Mouse (Mus musculus) c-Kit-positive CD71-positive TER-119-negative erythroid progenitor cells, embryonic 14.5 days (primary cell): ENCODE results near the gene Olfr584.

ENCODE experiments used
- DNase-seq: peaks from one replicate; pipeline ENCODE4 v3.0.0-alpha.2; 2013; ENCODE audit warnings: low read depth

Gene Olfr584

DNA sequence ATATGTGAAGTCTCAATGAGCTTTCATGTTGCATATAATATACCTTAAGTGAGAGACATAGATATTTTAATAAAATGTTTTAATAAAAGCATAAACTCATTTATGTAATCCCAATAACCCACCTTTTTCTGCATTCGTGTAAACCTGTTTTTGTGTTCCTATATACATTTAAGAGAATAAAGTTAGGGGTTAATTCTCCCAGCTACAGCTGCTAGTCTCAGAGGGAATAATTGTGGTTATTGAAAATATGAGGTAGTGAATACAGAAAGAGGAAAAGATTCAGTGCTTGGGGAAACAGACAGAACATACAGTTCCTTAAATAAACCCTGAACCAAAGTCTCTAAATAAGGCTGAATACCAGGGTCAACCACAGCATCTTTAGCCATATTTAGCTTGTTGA, at the start of gene Olfr584:
Olfr584 (plus strand) TSS at position 301 of the 400 bp plus-strand sequence.
- no peak for DNase-seq

DNA sequence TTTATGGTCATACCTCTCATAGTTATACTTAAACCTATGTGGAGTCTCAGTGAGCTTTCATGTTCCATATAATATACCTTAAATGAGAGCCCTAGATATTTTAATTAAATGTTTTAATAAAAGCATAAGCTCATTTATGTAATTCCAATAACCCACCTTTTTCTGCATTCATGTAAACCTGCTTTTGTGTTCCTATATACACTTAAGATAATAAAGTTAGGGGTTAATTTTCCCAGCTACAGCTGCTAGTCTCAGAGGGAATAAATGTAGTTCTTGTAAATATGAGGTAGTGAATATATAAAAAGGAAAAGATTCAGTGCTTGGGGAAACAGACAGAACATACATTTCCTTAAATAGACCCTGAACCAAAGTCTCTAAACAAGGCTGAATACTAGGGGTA, 44.0 kb upstream of the Olfr584 start, which contains the start of gene Olfr582:
Olfr582 (plus strand) TSS at position 301 of the 400 bp plus-strand sequence.
- no peak for DNase-seq

DNA sequence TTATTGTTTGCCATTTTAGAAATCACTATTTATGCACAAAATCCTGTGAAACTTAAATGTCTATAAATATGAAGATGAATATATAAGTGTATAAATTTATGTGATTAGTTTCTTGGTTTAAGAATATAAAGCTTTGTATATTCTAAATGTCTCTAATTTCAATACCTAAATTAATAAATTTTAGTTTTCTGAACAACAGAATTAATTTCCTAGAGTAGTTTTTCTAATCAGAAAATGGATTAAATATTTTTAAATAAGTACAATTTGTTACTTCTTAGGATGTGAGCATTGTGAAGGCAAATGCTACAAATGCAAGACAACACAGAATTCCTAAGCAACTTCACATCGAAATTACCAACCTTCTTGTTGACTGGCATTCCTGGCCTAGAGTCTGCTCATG, 30.7 kb upstream of the Olfr584 start, which contains the start of gene Olfr583:
Olfr583 (plus strand) TSS at position 301 of the 400 bp plus-strand sequence.
- no peak for DNase-seq

DNA sequence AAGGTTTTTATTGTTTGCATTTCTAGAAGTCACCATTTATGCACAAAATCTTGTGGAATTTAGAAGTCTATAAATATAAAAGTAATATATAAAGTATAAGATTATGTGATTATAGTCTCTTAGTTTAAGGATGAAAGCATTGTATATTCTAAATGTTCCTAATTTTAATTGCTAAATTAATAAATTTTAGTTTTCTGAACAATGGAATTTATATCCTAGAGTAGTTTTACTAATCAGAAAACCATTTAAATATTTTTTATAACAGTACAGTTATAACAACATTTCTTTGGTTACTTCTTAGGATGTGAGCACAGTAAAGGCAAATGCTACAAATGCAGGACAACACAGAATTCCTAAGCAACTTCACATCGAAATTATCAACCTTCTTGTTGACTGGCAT, 15.7 kb downstream of the Olfr584 start, which contains the start of gene Olfr585:
Olfr585 (plus strand) TSS at position 301 of the 400 bp plus-strand sequence.
- DNase-seq: no peak

DNA sequence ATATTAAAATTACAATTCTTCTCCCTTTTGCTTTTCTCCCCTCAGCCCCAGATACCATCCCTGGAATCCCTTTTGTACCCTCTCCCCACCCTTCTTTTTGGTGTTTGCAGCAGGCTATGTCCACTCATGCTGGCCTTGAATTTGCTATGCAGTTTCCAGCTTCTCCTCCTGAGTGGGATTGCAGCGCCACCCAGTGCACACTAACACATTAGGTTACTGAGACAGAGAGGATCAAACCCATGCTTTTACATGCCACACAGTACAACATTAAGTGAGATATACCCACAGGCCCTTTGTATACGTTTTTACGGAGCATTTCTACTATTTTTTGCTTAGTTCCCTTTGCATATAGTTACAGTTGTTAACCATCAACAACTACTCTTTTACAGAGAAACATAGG, 37.7 kb downstream of the Olfr584 start:
- no peak for DNase-seq

DNA sequence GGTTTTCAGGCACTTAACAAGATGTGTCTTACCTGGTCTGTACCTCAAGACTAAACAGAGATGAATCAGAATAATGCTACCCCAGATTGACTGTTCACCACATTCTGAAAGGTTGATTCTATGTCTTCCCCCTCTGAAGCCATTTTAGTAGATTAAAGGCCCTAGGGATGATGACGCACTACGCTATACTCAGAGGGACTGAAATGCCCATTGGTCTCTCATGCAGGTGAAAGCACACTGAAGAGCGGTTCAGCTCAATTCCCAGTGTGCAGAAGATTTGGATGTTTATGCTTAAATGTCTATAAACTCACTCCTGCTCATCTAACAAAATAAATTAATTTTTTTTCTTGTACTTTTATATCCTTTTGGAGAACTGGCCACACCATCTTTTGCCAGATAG, 43.9 kb downstream of the Olfr584 start, which contains the start of gene Olfr586:
Olfr586 (minus strand) TSS at position 101 of the 400 bp plus-strand sequence.
- no peak for DNase-seq
